Mouse (Mus musculus): ENCODE results near the gene Abcg1.

Abcg1 gene

DNA sequence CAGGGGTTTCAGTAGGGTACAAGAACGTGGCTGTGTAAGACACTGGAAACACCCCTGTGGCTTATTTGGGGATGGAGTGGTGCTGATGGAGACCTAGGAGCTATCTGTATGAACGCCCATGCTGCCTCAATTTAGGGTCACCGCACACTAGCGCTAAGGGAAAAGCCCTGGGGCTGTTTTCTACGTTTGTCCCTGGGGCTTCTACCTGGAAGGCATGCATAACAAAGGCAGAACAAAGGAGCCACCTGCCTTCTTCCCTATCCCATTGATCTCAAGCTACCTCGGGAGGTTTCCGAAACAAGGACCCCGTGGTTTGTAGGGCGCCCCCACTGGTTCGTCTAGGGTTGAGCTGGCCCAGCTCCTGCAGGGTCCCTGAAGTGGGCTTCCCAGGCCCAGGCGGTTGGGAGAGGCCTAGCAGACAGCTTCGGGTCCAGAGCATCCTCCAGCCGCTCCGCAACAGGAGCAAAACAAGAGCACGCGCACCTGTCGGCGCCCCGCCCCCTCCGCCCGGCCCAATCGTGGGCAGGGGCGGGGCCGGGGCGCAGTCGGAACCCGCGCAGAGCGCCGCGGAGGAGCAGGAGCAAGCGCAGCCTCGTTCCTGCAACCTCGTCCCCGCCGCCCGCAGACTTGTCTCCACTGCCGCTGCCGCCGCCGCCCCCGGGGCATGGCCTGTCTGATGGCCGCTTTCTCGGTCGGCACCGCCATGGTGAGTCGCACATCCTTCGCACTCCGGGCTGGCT is at the start of gene Abcg1:
Gene Abcg1 (plus strand): TSS at position 525 of the 740 bp plus-strand sequence.
- peak; percentile 93 for DNase-seq (ENCODE audit: low read depth, low spot score)

DNA sequence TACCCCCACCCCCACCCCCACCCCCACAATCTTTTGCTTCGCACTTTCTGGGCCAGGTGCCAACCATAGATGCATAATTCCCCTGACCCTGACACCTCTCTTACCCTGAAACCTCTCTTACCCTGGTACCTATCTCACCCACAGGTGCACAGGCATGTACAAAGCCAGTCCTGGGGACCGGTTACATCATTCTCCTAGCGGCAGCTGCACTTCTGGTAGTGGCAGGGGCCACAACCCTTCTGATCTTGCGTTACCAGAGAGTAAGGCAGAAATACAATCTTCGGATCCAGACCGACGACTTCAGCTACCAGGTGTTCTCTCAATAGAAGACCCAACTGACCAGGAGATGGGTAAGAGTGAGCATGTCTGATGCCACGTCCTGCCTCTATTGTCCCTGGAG is 49.1 kb upstream of the Abcg1 start:
- DNase-seq (ENCODE audit: low read depth, low spot score) = no peak

DNA sequence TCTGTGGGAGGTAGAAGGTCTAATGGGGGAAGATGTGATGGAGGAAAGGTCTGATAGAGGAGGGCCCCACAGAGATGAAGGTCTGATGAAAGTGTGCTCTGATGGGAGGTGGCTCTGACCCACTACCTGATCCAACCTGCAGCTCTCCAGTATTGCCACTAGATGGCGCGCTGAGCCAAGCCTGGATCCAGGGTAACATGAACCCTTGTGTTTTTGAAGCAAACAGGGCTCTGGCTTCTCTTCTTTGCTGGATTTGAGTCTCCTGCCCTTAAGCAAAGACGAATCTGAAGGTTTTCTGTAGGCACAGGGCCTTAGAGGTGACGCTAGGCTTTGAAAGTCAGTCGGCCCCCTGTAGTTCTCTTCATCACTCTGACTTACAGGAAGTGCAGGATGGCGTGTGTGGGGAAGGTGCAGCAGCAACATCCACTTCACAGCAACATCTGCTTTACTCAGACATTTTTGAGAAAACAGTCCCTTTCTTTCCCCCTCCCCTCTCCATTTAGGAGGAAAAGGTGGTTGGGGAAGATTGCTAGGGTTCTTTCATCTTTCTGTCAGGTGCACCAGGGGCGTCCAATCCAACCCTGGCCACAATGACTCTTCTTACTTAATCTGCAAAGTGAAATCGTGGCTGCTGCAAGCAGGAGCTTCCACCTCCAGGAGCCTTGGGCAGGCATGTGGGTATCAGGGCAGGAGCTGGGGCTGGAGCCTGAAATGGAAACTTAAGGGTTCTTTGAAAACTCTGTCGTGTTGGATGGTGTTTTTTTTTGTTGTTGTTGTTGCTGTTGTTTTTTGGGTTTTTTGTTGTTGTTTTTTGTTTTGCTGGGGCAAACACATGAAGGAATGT is 45.7 kb upstream of the Abcg1 start:
- peak; percentile 64 for DNase-seq (ENCODE audit: low read depth, low spot score)

DNA sequence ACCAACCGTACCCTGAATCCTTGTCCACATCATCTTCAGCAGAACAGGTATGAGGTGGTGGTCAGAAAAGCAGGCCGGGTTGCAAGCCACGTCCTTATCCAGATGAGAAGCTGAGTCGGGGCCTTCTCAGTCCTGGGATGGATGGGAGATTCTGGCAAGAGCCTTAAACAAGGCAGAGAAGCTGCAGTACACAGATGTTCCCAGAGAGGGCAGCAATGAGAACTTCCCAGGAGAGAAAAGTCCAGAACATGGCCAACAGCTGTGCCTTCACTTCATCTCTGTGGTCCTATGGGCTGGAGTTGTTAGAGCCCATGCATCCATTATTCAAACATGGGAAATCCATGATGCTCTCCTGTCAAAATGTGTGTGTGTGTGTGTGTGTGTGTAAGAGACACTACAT is 39.2 kb upstream of the Abcg1 start:
- peak; percentile 89 for DNase-seq (ENCODE audit: low read depth, low spot score)

DNA sequence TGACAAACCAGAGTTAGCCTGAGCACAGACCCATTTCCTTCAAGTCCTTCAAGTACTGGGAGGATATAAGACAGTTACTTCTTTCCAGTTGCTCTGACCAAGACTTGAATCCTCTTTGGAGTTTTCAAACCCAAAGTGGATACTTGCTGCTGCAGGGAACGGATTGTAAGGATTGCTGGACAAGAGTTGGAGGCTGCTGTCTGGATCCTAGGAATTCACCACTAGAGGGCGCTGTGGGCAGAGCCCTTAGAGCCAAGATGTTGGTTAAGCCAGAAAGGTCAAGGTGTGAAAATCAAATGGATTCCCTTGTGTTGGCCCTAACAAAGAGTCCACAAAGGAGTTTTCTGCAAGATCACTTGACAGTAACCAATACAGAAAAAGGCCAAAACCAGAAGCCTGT is 38.0 kb upstream of the Abcg1 start:
- peak; percentile 90 for DNase-seq (ENCODE audit: low read depth, low spot score)

DNA sequence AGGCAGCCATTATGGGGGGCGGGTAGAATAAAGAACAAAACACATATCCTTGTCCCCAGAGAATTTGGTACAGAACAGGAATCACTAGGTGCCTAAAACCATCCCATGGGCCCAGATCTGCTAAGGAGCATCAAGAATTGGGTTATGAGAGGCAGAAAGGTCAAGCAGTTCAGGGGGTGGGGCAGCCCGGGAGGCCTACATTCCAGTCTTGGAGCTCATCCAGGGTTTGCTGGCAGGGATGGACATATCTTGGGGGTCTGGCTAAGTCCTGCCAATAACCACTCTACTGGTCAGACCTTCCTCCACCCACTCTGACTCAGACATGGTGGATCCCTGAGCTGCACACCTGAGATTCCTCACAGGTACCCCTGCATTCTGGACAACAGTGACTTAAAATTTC is 37.4 kb upstream of the Abcg1 start:
- no peak for DNase-seq (ENCODE audit: low read depth, low spot score)

DNA sequence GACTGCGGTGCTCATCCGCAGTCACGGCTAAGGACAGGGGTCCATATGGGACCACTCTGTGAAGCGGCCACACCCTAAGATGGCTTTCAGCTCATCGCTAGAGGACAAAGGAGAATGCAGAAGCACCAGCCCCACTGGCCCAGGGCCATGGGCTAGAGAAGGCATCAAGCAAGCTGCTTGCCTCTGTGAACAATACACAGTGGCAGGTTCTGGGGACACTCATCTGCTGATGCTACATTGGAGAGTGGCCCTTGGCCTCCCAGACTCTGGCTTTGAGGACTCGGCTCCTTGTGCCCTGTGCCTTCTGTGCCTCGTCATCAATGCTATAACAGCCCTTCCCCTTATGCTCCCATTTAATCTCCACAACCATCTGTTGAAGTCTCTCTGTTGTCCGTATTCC is 36.2 kb upstream of the Abcg1 start:
- peak; percentile 73 for DNase-seq (ENCODE audit: low read depth, low spot score)

DNA sequence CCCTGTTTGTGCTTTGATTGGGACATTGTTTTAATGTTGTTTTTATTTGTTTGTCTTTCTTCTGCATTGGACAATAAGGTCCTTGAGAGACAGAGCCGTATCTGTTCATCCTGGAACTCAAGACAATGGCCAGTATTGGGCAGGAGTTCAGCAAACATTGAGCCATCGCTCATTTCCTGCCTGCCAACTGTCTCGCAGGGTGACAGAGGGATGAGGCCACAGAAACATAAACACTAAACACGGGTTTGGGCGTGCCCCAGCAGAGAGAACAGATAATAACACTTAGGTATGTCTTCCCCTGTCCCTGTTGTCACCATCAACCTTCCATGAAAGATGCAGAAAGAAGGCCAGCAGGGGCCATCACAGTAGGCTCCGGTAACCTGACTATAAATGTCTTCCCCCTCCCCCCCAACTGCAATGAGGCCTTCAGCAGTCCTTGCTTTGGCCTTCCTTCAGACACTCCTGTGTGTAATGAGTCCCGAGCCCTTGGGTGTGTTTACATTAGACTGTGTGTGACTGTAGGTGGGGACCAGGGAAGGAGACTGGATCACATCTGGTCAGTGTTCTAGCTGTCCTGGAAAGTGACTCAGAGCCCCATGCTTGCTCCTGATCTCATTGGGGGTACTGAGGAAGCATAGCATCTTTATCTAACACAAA is 33.2 kb upstream of the Abcg1 start:
- peak; percentile 87 for DNase-seq (ENCODE audit: low read depth, low spot score)

DNA sequence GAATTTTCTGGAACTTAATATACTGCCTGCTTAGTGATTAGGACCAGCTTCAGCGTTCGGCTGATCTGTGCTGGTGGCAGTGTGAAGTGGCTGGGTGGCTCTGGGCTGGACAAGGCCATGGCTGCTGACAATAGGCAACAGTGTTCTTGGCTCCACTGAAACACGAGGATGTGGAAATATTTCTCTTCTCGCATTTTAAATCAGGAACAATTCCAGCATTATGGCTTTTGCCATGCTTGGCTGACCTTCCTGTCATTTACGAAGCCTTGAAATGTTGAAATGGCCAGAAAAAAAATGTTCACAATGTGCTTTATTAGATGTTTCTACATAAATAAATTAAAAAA is 32.7 kb upstream of the Abcg1 start:
- peak; percentile 72 for DNase-seq (ENCODE audit: low read depth, low spot score)

DNA sequence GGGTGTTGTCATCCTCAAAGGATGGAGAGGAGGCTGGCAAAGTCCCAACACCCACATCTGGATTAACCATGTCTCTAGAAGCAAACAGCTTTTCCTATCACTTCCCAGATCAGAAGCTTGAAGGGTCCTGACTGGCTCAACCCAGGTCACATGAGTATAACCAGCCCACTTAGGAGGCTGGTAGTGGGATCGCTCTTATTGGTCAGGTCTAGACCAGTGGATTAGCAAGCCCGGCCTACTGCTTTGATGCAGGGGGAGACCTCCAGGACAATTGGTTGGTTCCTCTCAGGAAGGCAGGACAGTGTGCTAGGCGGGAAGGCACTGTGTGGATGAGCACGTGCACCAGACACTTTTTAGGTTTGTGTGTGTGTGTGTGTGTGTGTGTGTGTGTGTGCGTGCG is 30.5 kb upstream of the Abcg1 start:
- no peak for DNase-seq (ENCODE audit: low read depth, low spot score)

DNA sequence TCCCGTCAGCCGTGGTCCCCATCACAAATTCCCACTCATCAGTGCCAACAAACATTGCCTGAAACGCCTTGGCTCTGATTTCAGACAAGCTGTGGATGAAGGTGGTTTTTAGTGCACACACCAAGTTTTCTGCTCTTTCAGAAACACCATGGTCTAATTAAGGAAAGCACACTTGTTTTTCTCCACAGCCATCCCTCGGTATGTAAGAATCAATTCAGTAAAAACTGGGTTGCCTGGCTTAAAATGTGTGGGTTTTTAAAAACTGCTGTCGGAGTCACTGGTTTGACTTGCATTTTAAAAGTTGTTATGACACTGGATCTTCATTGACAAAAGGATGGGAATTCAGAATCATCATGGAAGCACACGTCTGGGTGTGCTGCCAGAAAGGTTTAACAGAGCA is 29.8 kb upstream of the Abcg1 start:
- peak; percentile 71 for DNase-seq (ENCODE audit: low read depth, low spot score)

DNA sequence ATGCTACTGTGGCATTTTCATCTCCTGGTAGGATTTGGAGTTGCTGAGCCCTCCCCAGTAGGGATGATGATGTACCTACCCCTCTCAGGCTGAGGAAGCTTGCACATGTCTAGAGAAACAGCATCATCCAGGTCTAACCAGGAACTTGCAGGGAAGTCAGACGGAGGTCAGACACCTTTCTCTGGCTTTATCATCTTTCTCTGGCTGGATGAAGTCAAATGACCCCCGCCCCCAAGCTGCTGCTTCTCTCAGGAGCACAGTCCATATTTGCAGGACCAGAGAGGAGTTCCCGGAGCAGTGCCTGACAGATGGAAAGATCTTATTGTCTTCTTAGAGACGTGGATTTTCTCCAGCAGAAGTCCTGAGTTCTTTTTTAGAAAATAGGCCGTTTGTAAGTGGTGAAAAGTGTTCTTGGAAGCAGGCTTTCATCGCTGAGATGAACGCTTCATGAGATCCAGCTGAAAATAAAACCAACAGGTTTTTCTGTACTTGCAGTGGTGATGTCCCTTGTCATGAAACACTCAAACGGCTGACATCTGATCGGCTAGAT is 28.6 kb upstream of the Abcg1 start:
- DNase-seq (ENCODE audit: low read depth, low spot score) = peak; percentile 35

DNA sequence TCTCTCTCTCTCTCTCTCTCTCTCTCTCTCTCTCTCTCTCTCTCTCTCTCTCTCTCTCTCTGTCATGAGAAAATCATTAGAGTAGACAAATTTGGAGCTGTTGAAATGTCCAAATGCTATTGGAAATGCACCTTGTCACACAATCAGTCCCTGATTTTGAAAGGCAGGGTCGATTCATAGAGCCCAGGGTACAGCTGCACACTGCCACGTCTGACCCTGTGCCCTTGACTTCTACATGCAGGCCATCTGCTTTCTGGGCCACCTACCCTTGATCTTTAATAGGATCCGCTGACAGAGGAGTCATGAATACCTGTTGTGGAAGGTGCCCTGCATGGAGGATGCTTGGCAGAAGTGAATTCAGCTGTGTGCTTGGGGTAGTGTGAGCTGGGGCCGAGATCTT is 28.1 kb upstream of the Abcg1 start:
- DNase-seq (ENCODE audit: low read depth, low spot score) = no peak

DNA sequence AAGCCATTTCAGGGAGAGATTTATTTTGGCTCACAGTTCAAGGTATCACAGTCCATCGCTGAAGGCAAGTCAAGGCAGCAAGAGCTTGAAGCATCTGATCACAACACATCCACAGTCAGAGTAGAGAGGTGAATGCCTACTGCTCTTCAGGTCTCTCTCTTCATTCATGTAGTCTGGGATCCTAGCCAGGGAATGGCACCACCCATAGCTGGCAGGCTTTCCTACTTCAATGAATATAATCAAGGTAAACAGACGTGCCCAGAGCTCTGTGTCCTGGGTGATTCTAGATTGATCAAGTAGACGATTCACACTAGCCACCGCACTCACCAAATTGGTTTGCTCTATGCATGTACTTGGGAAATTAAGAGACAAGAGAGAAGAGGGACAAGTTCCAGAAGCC is 25.1 kb upstream of the Abcg1 start:
- DNase-seq (ENCODE audit: low read depth, low spot score) = no peak

DNA sequence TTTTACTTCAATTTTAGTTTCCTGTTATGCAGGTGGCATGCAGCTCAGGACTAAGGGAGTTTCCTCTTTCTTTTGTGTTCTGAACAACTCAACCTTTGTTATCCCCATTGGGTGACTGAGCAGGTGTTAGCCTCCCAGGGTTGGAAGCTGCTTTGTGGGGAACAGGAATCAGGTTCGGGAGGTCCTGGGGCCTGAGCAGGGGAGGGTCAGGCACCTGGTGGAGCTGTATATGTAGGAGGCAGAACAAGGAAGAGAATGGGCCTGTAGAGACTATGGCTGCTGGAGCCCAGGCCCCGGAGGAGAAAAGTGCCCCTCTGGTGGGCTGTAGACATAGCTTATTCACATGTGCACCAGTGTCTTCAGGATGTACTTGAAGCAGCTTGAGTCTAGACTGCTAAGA is 24.2 kb upstream of the Abcg1 start:
- no peak for DNase-seq (ENCODE audit: low read depth, low spot score)

DNA sequence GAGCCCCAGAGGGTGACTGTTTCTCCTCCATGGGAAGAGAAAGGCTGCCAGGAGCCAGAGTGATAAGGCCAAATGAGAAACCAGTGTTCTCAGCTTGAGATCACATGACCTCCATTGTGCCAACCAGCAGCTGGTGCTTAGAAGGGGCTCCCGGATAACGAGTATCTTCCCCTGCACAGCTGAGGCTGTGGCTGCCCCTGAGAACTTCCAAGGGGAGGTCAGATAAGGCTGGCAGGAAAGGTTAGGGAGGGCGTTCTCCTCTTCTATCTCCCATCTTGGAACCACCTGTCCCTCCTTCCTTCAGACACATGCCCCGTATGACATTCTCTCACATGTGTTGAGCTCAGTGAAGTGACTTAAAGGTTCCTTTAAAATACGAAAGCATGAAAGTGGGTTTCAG is 23.3 kb upstream of the Abcg1 start:
- DNase-seq (ENCODE audit: low read depth, low spot score) = peak; percentile 74

DNA sequence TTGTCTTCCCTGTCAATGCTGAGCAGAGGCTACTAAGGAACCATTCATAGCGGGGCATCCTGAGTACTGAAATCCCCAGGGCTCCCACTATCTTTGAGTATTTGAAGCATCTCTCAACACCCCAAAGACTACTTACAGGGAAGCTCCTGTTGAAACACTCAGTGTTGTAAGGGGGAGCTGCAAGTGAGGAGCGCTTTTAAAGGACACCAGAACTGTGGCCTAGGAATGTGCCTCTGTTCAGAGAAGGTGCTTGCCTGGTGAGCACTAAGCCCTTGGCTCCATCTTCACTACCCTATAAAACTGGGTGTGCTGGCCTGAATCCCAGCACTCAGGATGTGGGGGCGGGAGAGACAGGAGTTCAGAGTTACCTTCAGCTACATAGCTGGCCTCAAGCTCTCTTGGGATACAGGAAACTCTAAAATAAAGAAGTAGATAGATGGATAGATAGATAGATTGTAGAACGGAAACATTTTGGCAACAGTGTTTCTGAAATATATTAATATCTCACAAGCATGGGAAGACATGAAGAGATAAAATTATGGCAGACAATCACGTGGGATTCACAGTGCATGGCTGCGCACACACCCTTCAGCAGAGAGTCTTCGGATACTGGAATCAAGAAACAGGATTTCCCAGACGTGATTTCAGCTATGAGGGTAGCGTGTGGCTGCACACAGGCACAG is 22.7 kb upstream of the Abcg1 start:
- DNase-seq (ENCODE audit: low read depth, low spot score) = no peak

DNA sequence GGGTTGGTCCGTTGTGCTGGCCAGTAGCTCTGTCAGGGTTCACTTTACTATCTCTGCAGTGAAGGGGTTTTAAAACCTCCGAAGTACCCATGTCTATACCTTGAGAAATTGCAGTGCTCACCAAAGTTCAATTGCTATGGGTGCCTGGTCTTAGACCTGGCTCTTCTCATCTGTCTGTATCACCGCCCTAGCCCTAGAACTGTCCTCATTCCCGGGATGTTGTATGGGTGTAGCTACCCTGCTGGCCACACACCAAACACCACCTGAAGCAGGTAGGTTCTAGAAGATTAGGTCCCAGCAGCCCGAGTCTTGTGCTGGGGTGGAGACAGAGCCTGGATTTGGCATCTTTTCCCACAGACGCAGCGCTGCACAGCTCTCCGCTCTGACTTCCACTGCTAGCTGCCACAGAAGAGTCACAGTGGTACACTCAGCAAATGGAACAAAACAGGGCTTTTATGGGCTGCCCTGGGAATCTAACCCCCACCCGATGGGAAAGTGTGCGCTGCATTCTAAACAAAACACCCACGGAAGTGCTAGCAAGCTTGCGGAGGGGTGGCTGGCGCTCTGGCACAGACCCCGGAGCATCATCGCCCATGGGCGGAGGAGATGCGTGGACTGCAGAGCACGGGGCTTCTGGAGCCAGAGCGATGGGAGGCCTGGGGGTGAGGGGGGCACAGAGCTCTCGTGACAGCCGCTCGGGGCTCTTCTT is 21.2 kb upstream of the Abcg1 start:
- peak; percentile 91 for DNase-seq (ENCODE audit: low read depth, low spot score)

DNA sequence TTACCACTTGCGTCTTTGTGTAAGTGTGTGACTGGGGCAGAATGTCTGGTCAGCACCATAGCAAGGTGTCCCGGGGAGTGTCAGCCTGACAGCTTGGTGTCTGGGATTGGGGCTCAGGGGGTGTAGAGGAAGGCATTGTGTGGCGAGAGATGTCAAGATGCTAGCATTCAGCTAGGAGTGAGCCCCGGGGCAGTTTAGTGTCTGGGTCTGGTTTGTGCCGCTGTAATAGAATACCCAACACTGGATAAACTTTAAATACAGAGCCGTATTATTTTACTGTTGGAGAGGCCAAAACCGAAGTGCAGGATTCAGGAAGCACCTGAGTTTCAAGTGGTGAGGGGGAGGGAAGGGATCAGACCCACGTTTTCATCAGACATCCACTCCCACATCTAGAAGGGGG is 20.1 kb upstream of the Abcg1 start:
- no peak for DNase-seq (ENCODE audit: low read depth, low spot score)

DNA sequence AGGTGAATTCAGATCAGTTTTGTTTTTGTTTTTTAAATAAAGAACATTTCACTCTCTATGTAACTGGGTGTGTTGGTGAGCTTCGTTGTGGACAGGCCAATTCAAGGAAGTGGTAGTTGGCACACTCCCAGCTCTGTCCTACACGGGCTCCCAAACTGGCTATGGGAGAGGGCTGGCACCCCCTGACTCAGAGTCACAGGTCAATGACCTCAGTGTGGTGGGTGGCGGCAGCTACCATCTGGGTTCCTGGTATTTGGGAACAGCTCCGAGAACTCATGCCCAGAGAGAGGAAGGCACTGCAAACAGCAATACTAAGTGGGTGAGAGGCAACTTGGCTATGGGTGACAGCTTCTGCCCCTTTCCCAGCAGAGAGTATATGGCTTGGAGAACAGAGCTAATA is 19.1 kb upstream of the Abcg1 start:
- peak; percentile 41 for DNase-seq (ENCODE audit: low read depth, low spot score)

DNA sequence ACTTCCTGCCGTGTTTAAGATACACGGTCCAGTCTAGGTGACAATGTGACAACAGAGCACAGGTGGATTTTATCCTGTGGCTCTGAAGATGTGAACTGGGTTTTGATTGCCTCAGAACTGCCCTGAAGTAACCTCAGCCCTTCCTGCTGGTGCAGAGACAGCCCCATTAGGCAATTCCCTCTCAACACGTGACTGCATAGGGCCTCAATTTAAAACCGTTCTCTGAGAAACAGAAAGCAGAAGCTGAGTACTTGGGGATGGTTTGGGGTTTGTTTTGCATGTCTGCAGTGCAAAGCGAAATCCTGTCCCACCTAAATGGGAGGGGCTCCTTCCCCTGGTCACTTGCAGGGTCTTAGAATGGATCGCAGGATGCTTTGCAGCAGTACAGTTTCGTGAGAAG is 17.8 kb upstream of the Abcg1 start:
- peak; percentile 45 for DNase-seq (ENCODE audit: low read depth, low spot score)
